Mouse (Mus musculus) layer of hippocampus, postnatal 25 days (tissue): Measurements from ENCODE around the gene Kctd4. TPM values are rescaled to one million over a fixed set of nuclear protein-coding genes. Genes with fewer than 3 reads are reported as not detected.
"Not testable (repeated sequence)": the region's sequence is repeated elsewhere in the genome, so short reads cannot be mapped to it uniquely, and the experiment has no call there.

Source experiments
- DNase-seq, 2 experiments: peaks; one replicate each; pipeline ENCODE4 v3.0.0; 2022; ENCODE audit warnings: mixed read lengths in 2 of 2, low spot score in 1 of 2; ENCODE audit errors: extremely low spot score in 1 of 2
- total RNA-seq, 2 experiments: library from RNA; stranded (reverse); gene quantifications; 2 replicates each; pipeline ENCODE4 v1.2.3; 2021

Kctd4 gene
- 10 to 100 TPM; 55.4 to 56.9 TPM for total RNA-seq

- no peak for DNase-seq
Observed at GRCm38 (mm10) chr14:75954766-75955165, at the start of gene Kctd4. Gene Kctd4, plus strand, starts transcription at chr14:75955009.

- DNase-seq = no peak
Observed at GRCm38 (mm10) chr14:75906931-75907330, 47.9 kb upstream of the Kctd4 start.

GRCm38 (mm10) chr14:75911968-75912367, 42.8 kb upstream of the Kctd4 start:
- no peak for DNase-seq

DNA sequence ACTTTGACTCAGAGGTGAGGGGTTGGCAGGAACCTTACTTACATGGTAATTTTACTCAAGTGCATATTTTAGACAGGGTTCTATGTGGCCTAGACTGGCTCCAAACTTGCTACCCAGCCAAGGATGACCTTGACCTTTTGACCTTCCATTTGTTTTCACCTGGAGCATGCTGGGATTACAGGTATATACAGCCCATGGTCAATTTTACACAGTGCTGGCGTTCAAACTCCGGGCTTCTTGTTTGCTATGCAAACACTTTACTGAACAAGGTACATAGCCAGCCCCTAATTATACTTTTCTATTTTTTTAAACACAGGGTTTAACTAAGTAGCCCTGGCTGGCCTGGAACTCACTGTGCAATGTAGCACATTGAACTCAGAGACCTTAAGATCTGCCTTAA, 42.1 kb upstream of the Kctd4 start:
- DNase-seq = no peak

GRCm38 (mm10) chr14:75923314-75924052, 31.3 kb upstream of the Kctd4 start:
- no peak for DNase-seq

GRCm38 (mm10) chr14:75929713-75930112, 25.1 kb upstream of the Kctd4 start:
- not testable (repeated sequence) for DNase-seq

- peak in 1 of 2 experiments; percentile 15 for DNase-seq
Observed at GRCm38 (mm10) chr14:75931266-75931665, 23.5 kb upstream of the Kctd4 start.

DNA sequence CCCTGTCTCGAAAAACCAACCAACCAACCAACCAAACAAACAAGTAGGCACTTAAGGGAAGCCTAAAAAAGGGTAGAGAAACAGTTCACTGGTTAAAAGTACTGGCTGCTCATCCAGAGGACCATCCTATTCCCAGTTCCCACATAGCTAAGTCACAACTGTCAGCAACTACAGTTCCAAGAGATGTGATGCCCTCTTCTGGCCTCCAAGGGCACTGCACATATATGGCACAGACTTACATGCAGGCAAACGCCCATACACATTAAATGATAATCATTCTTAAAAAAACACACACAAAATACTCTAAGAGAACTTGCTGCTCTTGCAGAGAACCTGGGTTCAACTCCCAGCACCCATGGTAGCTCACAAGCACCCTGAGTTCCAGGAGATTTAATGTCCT, 20.4 kb upstream of the Kctd4 start:
- DNase-seq = no peak

- DNase-seq = no peak
Observed at GRCm38 (mm10) chr14:75937714-75938113, 17.1 kb upstream of the Kctd4 start.

DNA sequence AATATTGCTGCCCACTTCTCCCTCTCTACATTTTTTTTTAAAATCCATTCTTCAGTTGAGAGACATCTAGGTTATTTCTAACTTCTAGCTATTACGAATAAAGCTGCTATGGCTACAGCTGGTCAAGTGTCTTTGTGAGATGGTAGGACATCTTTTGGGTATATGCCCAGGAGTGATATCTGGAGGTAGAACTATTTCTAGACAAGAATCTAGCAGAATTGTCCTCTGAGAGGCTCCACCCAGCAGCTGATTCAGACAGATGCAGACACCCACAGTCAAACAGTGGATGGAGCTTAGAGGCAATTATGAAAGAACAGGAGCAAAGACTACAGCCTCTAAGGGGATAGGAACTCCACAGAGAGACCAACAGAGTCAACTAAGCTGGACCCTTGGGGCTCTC, 13.3 kb upstream of the Kctd4 start:
- no peak for DNase-seq

- no peak for DNase-seq
Observed at GRCm38 (mm10) chr14:75942365-75942764, 12.4 kb upstream of the Kctd4 start.

DNA sequence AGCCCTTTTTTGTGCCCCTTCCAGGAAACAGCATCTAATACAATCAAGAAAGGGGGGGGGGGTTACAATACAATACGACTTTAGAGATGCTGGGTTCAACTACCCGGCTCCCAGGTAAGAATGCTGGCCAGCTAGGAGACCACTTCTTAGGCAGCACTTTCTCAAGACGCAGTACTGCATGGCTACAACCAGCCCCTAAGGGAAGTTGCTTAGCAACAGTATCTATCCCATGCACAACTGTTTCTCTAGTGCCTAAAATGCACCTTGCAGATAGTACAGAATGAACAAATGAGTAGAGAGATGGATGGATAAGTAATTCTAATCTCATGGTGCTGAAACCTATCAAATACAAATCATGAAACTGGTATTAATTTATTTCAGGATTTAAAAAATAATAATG, 7.1 kb upstream of the Kctd4 start:
- no peak for DNase-seq

DNA sequence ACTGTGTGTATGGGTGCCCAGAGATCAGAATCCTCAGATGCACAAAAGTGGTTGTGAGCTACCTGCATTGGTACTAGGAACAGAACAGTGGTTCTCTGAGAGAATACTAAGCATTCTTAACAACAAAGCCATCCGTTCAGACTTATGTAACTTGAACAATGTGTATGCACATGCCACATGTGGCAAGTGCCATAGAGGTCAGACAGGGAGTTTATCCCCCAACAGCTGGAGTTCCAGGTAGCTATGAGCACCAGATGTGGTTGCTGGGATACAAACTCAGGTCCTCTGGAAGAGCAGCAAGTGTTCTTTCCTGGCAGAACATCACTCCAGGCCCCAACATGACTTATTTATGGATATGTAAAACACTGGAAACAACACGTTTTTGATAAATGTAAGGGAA, 1.8 kb upstream of the Kctd4 start:
- DNase-seq = no peak

DNA sequence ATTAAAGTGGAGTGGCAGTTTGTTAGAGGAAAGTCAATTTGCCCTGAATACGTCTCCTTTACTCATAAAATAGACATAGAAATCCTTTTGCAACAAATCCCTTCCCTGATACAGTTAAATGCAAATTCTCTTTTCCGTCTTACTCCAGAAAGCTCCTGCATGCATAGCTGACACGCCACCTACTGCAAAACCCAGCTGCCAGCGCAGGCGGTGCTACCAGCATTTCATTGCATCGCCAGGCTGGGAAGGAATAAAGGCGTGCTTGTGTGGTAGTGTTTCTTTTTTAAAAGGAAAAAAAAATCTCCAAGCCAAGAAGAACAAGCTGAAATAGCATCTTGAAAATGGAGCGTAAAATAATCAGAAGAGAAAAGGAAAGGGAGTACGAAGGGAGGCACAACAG, 7.4 kb downstream of the Kctd4 start:
- DNase-seq = peak; percentile 55 to 66

DNA sequence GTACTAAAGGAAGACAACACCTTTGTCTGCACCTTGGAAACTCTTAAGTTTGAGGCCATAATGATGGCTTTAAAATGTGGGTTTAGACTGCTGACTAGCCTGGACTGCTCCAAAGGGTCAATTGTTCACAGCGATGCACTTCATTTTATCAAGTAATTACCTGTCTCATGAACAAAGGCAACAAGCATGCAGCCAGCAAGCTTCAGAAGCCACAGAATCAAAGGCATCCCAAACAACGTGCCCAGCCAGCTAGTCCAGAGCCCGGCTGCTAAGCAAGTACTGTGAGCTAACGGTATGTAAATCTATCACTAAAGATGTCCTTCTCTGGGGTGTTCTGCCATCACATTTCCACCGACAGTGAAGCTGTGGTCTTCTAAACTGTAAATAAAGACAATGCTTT, 8.4 kb downstream of the Kctd4 start:
- DNase-seq = no peak

- DNase-seq = no peak
Observed at GRCm38 (mm10) chr14:75964000-75964399, 9.2 kb downstream of the Kctd4 start.

GRCm38 (mm10) chr14:75964433-75964832, 9.6 kb downstream of the Kctd4 start:
- no peak for DNase-seq

DNA sequence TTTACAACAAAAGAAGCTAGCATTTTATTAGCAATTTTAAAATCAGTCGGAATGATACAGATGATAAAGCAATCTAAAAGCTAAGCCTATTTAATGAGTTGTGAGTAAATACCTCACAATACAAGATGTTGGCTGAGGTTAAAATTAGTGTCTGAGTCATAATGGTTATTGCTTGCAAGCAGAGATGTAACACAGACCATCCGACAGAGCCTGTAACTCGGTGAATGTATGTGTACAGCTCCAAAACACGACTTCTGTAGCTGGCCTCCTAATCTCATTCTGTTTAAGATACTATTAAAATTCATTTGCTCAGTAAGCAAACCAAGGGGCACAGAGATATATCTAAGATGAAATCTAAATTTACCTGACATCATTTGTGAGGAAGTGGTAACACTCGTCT, 12.5 kb downstream of the Kctd4 start:
- DNase-seq = no peak

DNA sequence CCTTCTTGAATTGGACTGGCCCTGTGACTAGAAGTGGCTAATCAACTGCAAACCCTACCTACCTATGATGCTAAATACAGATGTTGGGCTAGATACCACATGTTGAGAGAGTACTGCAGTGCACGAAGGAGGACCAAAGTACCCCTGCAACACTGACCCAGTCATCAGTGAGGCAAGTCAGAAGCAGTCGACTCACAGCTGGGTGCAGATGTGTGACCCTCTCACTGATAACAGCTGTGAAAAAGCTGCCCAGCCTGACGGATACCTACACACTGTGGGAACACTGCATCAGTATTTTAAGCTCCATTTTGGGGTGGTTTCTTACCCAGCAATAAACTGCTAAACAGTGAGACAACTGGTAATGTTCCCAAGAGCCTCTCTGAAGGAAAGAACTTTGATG, 21.3 kb downstream of the Kctd4 start:
- no peak for DNase-seq

GRCm38 (mm10) chr14:75981231-75981630, 26.4 kb downstream of the Kctd4 start:
- DNase-seq = no peak

- DNase-seq = no peak
Observed at GRCm38 (mm10) chr14:75983891-75984290, 29.1 kb downstream of the Kctd4 start.

DNA sequence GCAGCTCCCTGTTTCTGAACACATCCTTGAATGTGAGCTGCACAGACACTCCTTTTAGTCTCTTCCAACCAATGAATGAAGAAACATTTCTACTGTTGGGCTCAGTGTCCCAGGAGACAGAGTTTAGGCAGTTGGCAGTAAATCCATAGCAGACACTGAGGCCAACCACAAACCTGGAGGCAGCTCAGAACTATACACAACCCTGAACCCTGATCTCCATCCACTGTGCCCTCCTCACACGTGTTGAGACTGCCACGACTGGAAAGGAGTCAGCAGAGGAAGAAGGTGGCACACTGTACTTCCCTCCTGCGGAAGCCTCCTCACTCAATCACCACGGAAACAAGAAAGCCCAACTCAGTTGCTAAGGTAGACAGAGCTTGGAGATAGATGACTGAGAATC, 30.3 kb downstream of the Kctd4 start:
- DNase-seq = no peak
